Mouse (Mus musculus) CH12.LX (cell line): ENCODE data around the gene Tgm3. TPM values are rescaled to one million over a fixed set of nuclear protein-coding genes. Genes with fewer than 3 reads are reported as not detected.

Experiments used
- DNase-seq: peaks from one replicate; pipeline ENCODE4 v3.0.0-alpha.2; 2013; ENCODE audit errors: extremely low read depth
- H3K27ac ChIP-seq: 2 replicates; pipeline ENCODE4 v1.5.1; 2012; ENCODE audit warnings: low read depth, mild to moderate bottlenecking, control low read depth, moderate library complexity; ENCODE audit not compliant: insufficient read depth
- H3K27me3 ChIP-seq: replicated peaks from 2 replicates; pipeline ENCODE3; 2012; ENCODE audit warnings: inconsistent platforms
- H3K36me3 ChIP-seq, 2 experiments: replicated peaks in 1 of 2; 2 replicates each; pipeline versions ENCODE3 to v1.6.1; 2012; ENCODE audit warnings: inconsistent platforms in 1 of 2, low read length in 1 of 2, mild to moderate bottlenecking in 1 of 2, mixed read lengths in 1 of 2, moderate library complexity in 1 of 2; ENCODE audit not compliant: control insufficient read depth in 1 of 2, insufficient read depth in 1 of 2
- H3K4me1 ChIP-seq, 2 experiments: 2 replicates each; pipeline ENCODE4 v1.6.1; 2012; ENCODE audit warnings: inconsistent platforms in 1 of 2, moderate library complexity in 1 of 2; ENCODE audit not compliant: insufficient read depth in 2 of 2, control insufficient read depth in 1 of 2
- H3K4me2 ChIP-seq: 2 replicates; pipeline ENCODE4 v1.6.1; 2012; ENCODE audit warnings: low read depth, mild to moderate bottlenecking, control low read depth; ENCODE audit not compliant: poor library complexity, insufficient read depth, severe bottlenecking
- H3K4me3 ChIP-seq, 3 experiments: fragments of 150-350 bp in 1 of 3; sonication (generic) in 1 of 3; replicated peaks in 1 of 3; 2 replicates each; pipeline versions ENCODE3 to v1.5.1; 2011 to 2012; ENCODE audit warnings: low read depth in 2 of 3, low read length in 2 of 3, mild to moderate bottlenecking in 2 of 3, moderate library complexity in 2 of 3, control low read depth in 1 of 3, improper control_type of control experiment in 1 of 3, inconsistent platforms in 1 of 3, mixed read lengths in 1 of 3; ENCODE audit not compliant: poor library complexity in 1 of 3
- H3K79me2 ChIP-seq: replicated peaks from 2 replicates; pipeline ENCODE4 v1.6.1; 2012; ENCODE audit warnings: mild to moderate bottlenecking, moderate library complexity; ENCODE audit not compliant: control insufficient read depth, poor library complexity, insufficient read depth, severe bottlenecking; ENCODE audit errors: extremely low read depth
- H3K9ac ChIP-seq: 2 replicates; pipeline ENCODE4 v1.6.1; 2012; ENCODE audit warnings: low read depth, mild to moderate bottlenecking, control low read depth, moderate library complexity; ENCODE audit not compliant: insufficient read depth
- H3K9me3 ChIP-seq: replicated peaks from 2 replicates; pipeline ENCODE3; 2012; ENCODE audit warnings: low read length, inconsistent platforms, mixed read lengths
- EP300 ChIP-seq: IDR thresholded peaks from 2 replicates; pipeline ENCODE4 v1.6.1; 2011; ENCODE audit warnings: low read length, improper control_type of control experiment
- GABPA ChIP-seq: IDR thresholded peaks from 2 replicates; pipeline ENCODE4 v1.6.1; 2012; ENCODE audit warnings: low read depth, low read length, improper control_type of control experiment, inconsistent platforms; ENCODE audit not compliant: insufficient replicate concordance
- HCFC1 ChIP-seq: IDR thresholded peaks from 2 replicates; pipeline ENCODE4 v1.6.1; 2012; ENCODE audit warnings: low read depth, mild to moderate bottlenecking, inconsistent platforms, low read length, improper control_type of control experiment
- IRF4 ChIP-seq: IDR thresholded peaks from 2 replicates; pipeline ENCODE4 v1.6.1; 2014; ENCODE audit warnings: low read depth, mild to moderate bottlenecking, inconsistent platforms, low read length, improper control_type of control experiment
- JUN ChIP-seq: IDR thresholded peaks from 2 replicates; pipeline ENCODE4 v1.6.1; 2011; ENCODE audit warnings: low read depth, mild to moderate bottlenecking, low read length, improper control_type of control experiment, moderate library complexity; ENCODE audit not compliant: insufficient read depth
- MAFK ChIP-seq: IDR thresholded peaks from 2 replicates; pipeline ENCODE4 v1.6.1; 2011; ENCODE audit warnings: low read length, improper control_type of control experiment; ENCODE audit not compliant: insufficient replicate concordance
- MAZ ChIP-seq: IDR thresholded peaks from 2 replicates; pipeline ENCODE4 v1.6.1; 2012; ENCODE audit warnings: low read depth, mild to moderate bottlenecking, inconsistent platforms, low read length, improper control_type of control experiment, moderate library complexity
- MEF2A ChIP-seq: IDR thresholded peaks from 2 replicates; pipeline ENCODE4 v1.6.1; 2014; ENCODE audit warnings: low read depth, mild to moderate bottlenecking, inconsistent platforms, low read length, improper control_type of control experiment, borderline replicate concordance
- PAX5 ChIP-seq: IDR thresholded peaks from 2 replicates; pipeline ENCODE4 v1.6.1; 2012; ENCODE audit warnings: low read length, inconsistent platforms, mixed read lengths
- ZC3H11A ChIP-seq: IDR thresholded peaks from 2 replicates; pipeline ENCODE4 v1.6.1; 2012; ENCODE audit warnings: low read depth, mild to moderate bottlenecking, inconsistent platforms, low read length, improper control_type of control experiment
- ZKSCAN1 ChIP-seq: IDR thresholded peaks from 2 replicates; pipeline ENCODE4 v1.6.1; 2012; ENCODE audit warnings: low read depth, inconsistent platforms, low read length, improper control_type of control experiment, borderline replicate concordance
- ZNF384 ChIP-seq: IDR thresholded peaks from 2 replicates; pipeline ENCODE4 v1.6.1; 2012; ENCODE audit warnings: low read depth, low read length, improper control_type of control experiment, inconsistent platforms
- dilution Hi-C: fragments of 300-500 bp; cut with MboI; formaldehyde crosslinking; loops from 2 replicates; pipeline ENCODE4 v1.14.3; 2020; ENCODE audit warnings: low sequenced_read_pairs; ENCODE audit not compliant: extremely low pct_unique_long_range_greater_than_20kb, extremely low pct_ligation_motif_present
- in situ Hi-C: fragments of 300-500 bp; cut with MboI; formaldehyde crosslinking; loops from 3 replicates; pipeline ENCODE4 v1.14.3; 2019; ENCODE audit warnings: low sequenced_read_pairs, low pct_ligation_motif_present, low pct_unique_long_range_greater_than_20kb, mixed read lengths
- polyA plus RNA-seq: library from polyadenylated mRNA; unstranded; fragments of >175 nt; gene quantifications from 2 replicates; pipeline ENCODE4 v1.2.1, GENCODE M21; 2012; ENCODE audit warnings: low read depth; ENCODE audit not compliant: insufficient read length
- total RNA-seq, 2 experiments: library from RNA; depleted of rRNA; stranded (reverse); fragments of 300-350 nt in 1 of 2; fragments of >200 nt in 1 of 2; gene quantifications; 2 replicates each; pipeline ENCODE4 v1.2.3; 2012 to 2014

Gene Tgm3
- total and polyA plus RNA-seq, 3 experiments: not detected

GRCm38 (mm10) chr2:130038971-130039370 lies 26.8 kb downstream of the Tgm3 start:
- no peak overlapping the region for H3K4me2 ChIP-seq
- peaks cover 23% of the 10 kb centered on the region for H3K27me3 ChIP-seq
- in situ Hi-C loops: no loop called here
- no peak overlapping the region for H3K4me3 ChIP-seq
- no peak for TF ChIP-seq ZKSCAN1
- TF ChIP-seq MAFK: no peak
- TF ChIP-seq IRF4: no peak
- no peak for TF ChIP-seq ZNF384
- H3K4me1 ChIP-seq: peaks cover 0 to 9% of the 10 kb centered on the region in 2 experiments; a peak in 2 of 4 replicates
- H3K27ac ChIP-seq: no peak overlapping the region
- H3K36me3 ChIP-seq: no peaks in the 10 kb centered on the region
- no peak for DNase-seq
- no peaks in the 10 kb centered on the region for H3K79me2 ChIP-seq
- dilution Hi-C loops: no loop called here
- H3K9me3 ChIP-seq: no peaks in the 10 kb centered on the region
- no peak overlapping the region for H3K9ac ChIP-seq

DNA sequence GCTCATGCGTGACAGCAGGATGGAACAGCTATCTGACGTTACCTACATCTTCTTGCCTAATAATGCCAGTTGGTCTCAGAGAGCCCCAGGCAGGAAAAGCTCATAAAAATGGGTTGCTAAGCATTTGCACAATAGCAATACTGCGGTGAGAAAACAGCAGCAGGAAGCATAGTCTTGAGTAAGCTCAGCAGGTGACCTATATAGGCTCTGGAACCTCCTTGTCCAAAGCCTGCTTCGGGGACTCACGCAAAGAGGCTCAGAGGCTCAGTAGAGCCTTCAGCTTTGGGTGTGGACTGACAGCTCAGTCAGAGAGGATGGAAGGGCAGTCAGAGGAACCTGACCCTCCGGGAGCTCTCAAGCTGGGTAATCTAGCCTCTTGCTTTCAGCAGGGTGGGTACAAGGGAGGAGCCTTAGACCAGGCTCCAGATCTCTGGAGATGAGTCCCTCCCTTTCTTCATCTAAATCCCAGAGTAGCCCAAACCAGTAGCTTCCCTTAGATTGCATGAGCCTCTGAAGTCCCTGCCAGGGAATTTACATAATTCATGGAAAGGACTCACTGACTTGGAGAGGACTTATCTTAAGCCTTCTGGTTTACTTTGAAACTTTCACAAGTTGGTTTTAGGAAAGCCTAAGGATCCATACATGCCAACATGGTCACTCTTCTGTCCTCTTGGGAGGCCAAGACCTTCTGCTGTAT lies 28.2 kb downstream of the Tgm3 start:
- H3K27me3 ChIP-seq: peaks cover 23% of the 10 kb centered on the region
- in situ Hi-C loops (loop anchor here (10.0 kb wide), 1 partner anchor 146 kb away; no protein-coding TSS in a partner anchor), dilution Hi-C loops (no loop called here)
- H3K4me3 ChIP-seq: no peak overlapping the region
- H3K9me3 ChIP-seq: no peaks in the 10 kb centered on the region
- H3K27ac ChIP-seq: no peak overlapping the region
- peaks cover 0 to 9% of the 10 kb centered on the region in 2 experiments; a peak in 2 of 4 replicates for H3K4me1 ChIP-seq
- no peak overlapping the region for H3K9ac ChIP-seq
- no peaks in the 10 kb centered on the region for H3K36me3 ChIP-seq
- no peaks in the 10 kb centered on the region for H3K79me2 ChIP-seq
- TF ChIP-seq JUN: no peak
- TF ChIP-seq HCFC1: no peak
- TF ChIP-seq MEF2A: no peak
- no peak for TF ChIP-seq ZKSCAN1
- no peak for TF ChIP-seq MAZ
- no peak for TF ChIP-seq GABPA
- TF ChIP-seq, all 38 proteins: peak for 0
- no peak for DNase-seq
- H3K4me2 ChIP-seq: no peak overlapping the region

- Histone ChIP-seq H3K4me1 (peaks cover 0 to 9% of the 10 kb centered on the region in 2 experiments; a peak in 2 of 4 replicates), H3K9me3 (no peaks in the 10 kb centered on the region), H3K27ac (no peak overlapping the region), H3K79me2 (no peaks in the 10 kb centered on the region), H3K4me2 (no peak overlapping the region), H3K4me3 (no peak overlapping the region), H3K9ac (no peak overlapping the region)
- DNase-seq: no peak
- TF ChIP-seq ZC3H11A: no peak
- TF ChIP-seq PAX5: no peak
- no peak for TF ChIP-seq IRF4
- no peak for TF ChIP-seq EP300
- TF ChIP-seq, all 38 proteins: peak for 0
- Histone ChIP-seq H3K36me3 (no peaks in the 10 kb centered on the region), H3K27me3 (peaks cover 6% of the 10 kb centered on the region)
- dilution Hi-C loops: no loop called here
- in situ Hi-C loops: loop anchor here (10.0 kb wide), 1 partner anchor 149 kb away; no protein-coding TSS in a partner anchor
These were observed 31.7 kb downstream of the Tgm3 start for GRCm38 (mm10) chr2:130043835-130044234.
